Mouse (Mus musculus) stomach, postnatal 0 days (tissue): ENCODE data around the gene Cox4i2. TPM values are rescaled to one million over a fixed set of nuclear protein-coding genes. Genes with fewer than 3 reads are reported as not detected.

ENCODE experiments used
- ATAC-seq: fragments of 200-750 bp; cut with Nextera tagmentation; 2 replicates; pipeline ENCODE4 v1.8.0; 2017; ENCODE audit not compliant: low FRiP score, low TSS enrichment
- DNase-seq: peaks from one replicate; pipeline ENCODE4 v3.0.0-alpha.2; 2016; ENCODE audit warnings: low spot score
- H3K27ac ChIP-seq: fragments of 300-500 bp; sonication (generic); replicated peaks from 2 replicates; pipeline ENCODE4 v1.5.1; 2014; ENCODE audit warnings: mild to moderate bottlenecking, control low read depth
- H3K27me3 ChIP-seq: fragments of 300-500 bp; sonication (generic); 2 replicates; pipeline ENCODE4 v1.6.1; 2014; ENCODE audit warnings: low read length; ENCODE audit not compliant: control insufficient read depth, insufficient read depth
- H3K36me3 ChIP-seq: fragments of 300-500 bp; sonication (generic); 2 replicates; pipeline ENCODE4 v1.6.1; 2014; ENCODE audit warnings: low read length, mixed read lengths; ENCODE audit not compliant: control insufficient read depth, insufficient read depth
- H3K4me1 ChIP-seq: fragments of 300-500 bp; sonication (generic); replicated peaks from 2 replicates; pipeline ENCODE4 v1.6.1; 2014; ENCODE audit warnings: antibody characterized with exemption; ENCODE audit not compliant: control insufficient read depth, insufficient read depth
- H3K4me2 ChIP-seq: fragments of 300-500 bp; sonication (generic); replicated peaks from 2 replicates; pipeline ENCODE4 v1.6.1; 2014; ENCODE audit warnings: low read depth, mild to moderate bottlenecking, control low read depth, moderate library complexity
- H3K4me3 ChIP-seq: fragments of 300-500 bp; sonication (generic); 2 replicates; pipeline ENCODE4 v1.5.1; 2014; ENCODE audit warnings: low read depth, low read length, control low read depth
- H3K9ac ChIP-seq: fragments of 300-500 bp; sonication (generic); 2 replicates; pipeline ENCODE4 v1.6.1; 2014; ENCODE audit warnings: mild to moderate bottlenecking, low read length, control low read depth, mixed read lengths
- H3K9me3 ChIP-seq: fragments of 300-500 bp; sonication (generic); 2 replicates; pipeline ENCODE4 v1.6.1; 2016; ENCODE audit warnings: low read length; ENCODE audit not compliant: control insufficient read depth
- CTCF ChIP-seq: IDR thresholded peaks from 2 replicates; pipeline ENCODE4 v1.5.1; 2016; ENCODE audit warnings: antibody characterized with exemption, low read depth, mild to moderate bottlenecking, moderate library complexity
- EP300 ChIP-seq: optimal IDR thresholded peaks from 2 replicates; pipeline ENCODE3; 2016; ENCODE audit warnings: antibody characterized with exemption
- WGBS: fragments of 180-500 bp; shearing (Covaris S2); extraction: QIAGEN DNeasy Blood & Tissue Kit; methylation state at CpG from one replicate; pipeline ENCODE4 v1.1.7; 2014; 5-methylcytosine and 5-hydroxymethylcytosine counted together
- polyA plus RNA-seq: library from polyadenylated mRNA; unstranded; fragments of >200 nt; fragmentation: Nextera tagmentation; extraction: Ambion mirVana; gene quantifications from 2 replicates; pipeline ENCODE4 v1.2.1, GENCODE M21; 2015

Gene Cox4i2
- polyA plus RNA-seq, 1 experiment from 2014 or later = 10.6 TPM

- WGBS = 20% methylated on average over 4 of the region's 4 CpGs
- ATAC-seq = 0 out of 2 replicates have a peak, but pooled peaks have one; percentile 35
- no peak overlapping the region for H3K4me3 ChIP-seq
- no peak for DNase-seq
- H3K9ac ChIP-seq = no peak overlapping the region
- no peaks in the 10 kb centered on the region for H3K36me3 ChIP-seq
- H3K4me2 ChIP-seq = no peak overlapping the region
- no peak for TF ChIP-seq CTCF
- TF ChIP-seq EP300 = no peak
- H3K9me3 ChIP-seq = no peaks in the 10 kb centered on the region
- H3K4me1 ChIP-seq = peaks cover 19% of the 10 kb centered on the region
- peak overlapping the region; percentile 65 for H3K27ac ChIP-seq
- no peaks in the 10 kb centered on the region for H3K27me3 ChIP-seq
These were observed 35.6 kb downstream of the Cox4i2 start for GRCm38 (mm10) chr2:152789591-152789999.

GRCm38 (mm10) chr2:152792461-152792860, 38.5 kb downstream of the Cox4i2 start:
- H3K27me3 ChIP-seq = no peaks in the 10 kb centered on the region
- no peak overlapping the region for H3K4me3 ChIP-seq
- H3K27ac ChIP-seq = no peak overlapping the region
- TF ChIP-seq EP300 (no peak), CTCF (no peak)
- WGBS = 33% methylated on average over 2 of the region's 2 CpGs
- H3K4me1 ChIP-seq = peaks cover 12% of the 10 kb centered on the region
- DNase-seq (no peak), ATAC-seq (0 out of 2 replicates have a peak, but pooled peaks have one; percentile 30)
- H3K9me3 ChIP-seq = no peaks in the 10 kb centered on the region
- no peaks in the 10 kb centered on the region for H3K36me3 ChIP-seq
- H3K4me2 ChIP-seq = no peak overlapping the region
- no peak overlapping the region for H3K9ac ChIP-seq

- DNase-seq (no peak), ATAC-seq (no peak)
- Histone ChIP-seq H3K4me2 (no peak overlapping the region), H3K27ac (no peak overlapping the region), H3K4me3 (no peak overlapping the region), H3K27me3 (no peaks in the 10 kb centered on the region), H3K36me3 (0 out of 2 replicates have a peak, but pooled peaks cover 2% of the 10 kb centered on the region), H3K4me1 (peaks cover 12% of the 10 kb centered on the region), H3K9ac (no peak overlapping the region), H3K9me3 (no peaks in the 10 kb centered on the region)
- no peak for TF ChIP-seq CTCF
- no peak for TF ChIP-seq EP300
- 68% methylated on average over 5 of the region's 5 CpGs for WGBS
These were observed 39.4 kb downstream of the Cox4i2 start for GRCm38 (mm10) chr2:152793381-152793780.

GRCm38 (mm10) chr2:152794281-152794827, 40.4 kb downstream of the Cox4i2 start:
- TF ChIP-seq EP300 = no peak
- Histone ChIP-seq H3K27ac (no peak overlapping the region), H3K36me3 (0 out of 2 replicates have a peak, but pooled peaks cover 2% of the 10 kb centered on the region), H3K9ac (no peak overlapping the region), H3K27me3 (no peaks in the 10 kb centered on the region), H3K4me2 (no peak overlapping the region), H3K9me3 (no peaks in the 10 kb centered on the region), H3K4me3 (no peak overlapping the region), H3K4me1 (peaks cover 7% of the 10 kb centered on the region; the same call in 1 of the 2 replicates)
- ATAC-seq = no peak
- 79% methylated on average over 9 of the region's 9 CpGs for WGBS
- no peak for DNase-seq

- H3K27ac ChIP-seq = no peak overlapping the region
- no peak for TF ChIP-seq EP300
- TF ChIP-seq CTCF = no peak
- DNase-seq (no peak), ATAC-seq (no peak)
- WGBS = 71% methylated on average over 1 of the region's 1 CpGs
- no peaks in the 10 kb centered on the region for H3K9me3 ChIP-seq
- H3K9ac ChIP-seq = no peak overlapping the region
- H3K4me1 ChIP-seq = peaks cover 3% of the 10 kb centered on the region; the same call in 1 of the 2 replicates
- H3K4me2 ChIP-seq = no peak overlapping the region
- H3K36me3 ChIP-seq = 0 out of 2 replicates have a peak, but pooled peaks cover 2% of the 10 kb centered on the region
- H3K4me3 ChIP-seq = no peak overlapping the region
- no peaks in the 10 kb centered on the region for H3K27me3 ChIP-seq
These were observed 43.6 kb downstream of the Cox4i2 start for GRCm38 (mm10) chr2:152797589-152797988.

- Histone ChIP-seq H3K27ac (no peak overlapping the region), H3K9me3 (no peaks in the 10 kb centered on the region), H3K4me1 (peaks cover 6% of the 10 kb centered on the region; the same call in 1 of the 2 replicates), H3K27me3 (no peaks in the 10 kb centered on the region), H3K9ac (no peak overlapping the region), H3K4me3 (no peak overlapping the region), H3K4me2 (no peak overlapping the region), H3K36me3 (0 out of 2 replicates have a peak, but pooled peaks cover 2% of the 10 kb centered on the region)
- ATAC-seq = no peak
- WGBS = 53% methylated on average over 7 of the region's 7 CpGs
- no peak for DNase-seq
- TF ChIP-seq CTCF = no peak
- no peak for TF ChIP-seq EP300
These were observed 46.2 kb downstream of the Cox4i2 start for GRCm38 (mm10) chr2:152799954-152800761.
